Comparison of ENCODE assay signal across 8 mouse cellular contexts in genomic region chr6:55203931-55204330, GRCm38 (mm10). TPM values are rescaled to one million over a fixed set of nuclear protein-coding genes. Genes with fewer than 3 reads are reported as not detected.
DNase-seq lines count a peak whose midpoint lies in the region; ATAC-seq and TF ChIP-seq lines count a peak whose summit lies in the region.

No protein-coding gene starts in this region.

- no peaks in the 10 kb centered on the region for H3K9me3 ChIP-seq in kidney, embryonic 16.5 days (ENCODE audit: low read length)
- H3K9me3 ChIP-seq in intestine, embryonic 16.5 days (ENCODE audit: control insufficient read depth, low read length), result no peaks in the 10 kb centered on the region
- no peaks in the 10 kb centered on the region for H3K9me3 ChIP-seq in neural tube, embryonic 12.5 days

- WGBS in kidney, embryonic 16.5 days, result 71% methylated on average over 3 of the region's 3 CpGs
- 52% methylated on average over 3 of the region's 3 CpGs for WGBS in intestine, embryonic 16.5 days
- 80% methylated on average over 3 of the region's 3 CpGs for WGBS in neural tube, embryonic 12.5 days

- H3K4me1 ChIP-seq in kidney, embryonic 16.5 days (ENCODE audit: insufficient read depth, low read length), result peaks cover 12% of the 10 kb centered on the region; the same call in 1 of the 2 replicates
- H3K4me1 ChIP-seq in embryonic fibroblast, embryonic 13.5 days (ENCODE audit: control insufficient read depth, insufficient read depth, low read length), result peaks cover 16% of the 10 kb centered on the region
- H3K4me1 ChIP-seq in intestine, embryonic 16.5 days (ENCODE audit: control insufficient read depth, insufficient read depth, low read length), result no peaks in the 10 kb centered on the region
- peaks cover 12% of the 10 kb centered on the region for H3K4me1 ChIP-seq in neural tube, embryonic 12.5 days

- no peaks in the 10 kb centered on the region for H3K36me3 ChIP-seq in kidney, embryonic 16.5 days (ENCODE audit: insufficient read depth, low read length)
- no peaks in the 10 kb centered on the region for H3K36me3 ChIP-seq in intestine, embryonic 16.5 days (ENCODE audit: control insufficient read depth, insufficient read depth, low read length)
- no peaks in the 10 kb centered on the region for H3K36me3 ChIP-seq in neural tube, embryonic 12.5 days

- H3K27ac ChIP-seq in kidney, embryonic 16.5 days (ENCODE audit: low read length), result peak overlapping the region; percentile 90
- peak overlapping the region; percentile 10 for H3K27ac ChIP-seq in embryonic fibroblast, embryonic 13.5 days (ENCODE audit: insufficient read depth, low read length)
- no peak overlapping the region; the same call in 1 of the 2 replicates for H3K27ac ChIP-seq in intestine, embryonic 16.5 days (ENCODE audit: low read length)
- peak overlapping the region; percentile 22; the same call in 1 of the 2 replicates for H3K27ac ChIP-seq in neural tube, embryonic 12.5 days

- DNase-seq in kidney, adult 9 months, result no peak
- no peak for DNase-seq in adrenal gland, postnatal 4 days (ENCODE audit: low spot score in 2 of 2)
- DNase-seq in c-Kit-positive CD71-positive TER-119-positive erythroid progenitor cells, embryonic 14.5 days (ENCODE audit: low spot score), result no peak
- DNase-seq in spleen, adult 12 weeks (ENCODE audit: low spot score), result no peak

- ATAC-seq in kidney, embryonic 16.5 days (ENCODE audit: low FRiP score, low TSS enrichment), result peak; percentile 49; the same call in 1 of the 2 replicates
- peak; percentile 48 for ATAC-seq in intestine, embryonic 16.5 days
- ATAC-seq in neural tube, embryonic 12.5 days (ENCODE audit: low FRiP score, low read depth), result peak; percentile 57

- no peaks in the 10 kb centered on the region for H3K27me3 ChIP-seq in kidney, embryonic 16.5 days (ENCODE audit: insufficient read depth, low read length)
- no peaks in the 10 kb centered on the region for H3K27me3 ChIP-seq in intestine, embryonic 16.5 days (replicated peaks; ENCODE audit: control insufficient read depth, insufficient read depth, low read length)
- no peaks in the 10 kb centered on the region for H3K27me3 ChIP-seq in neural tube, embryonic 12.5 days (replicated peaks)

- peak overlapping the region; percentile 72 for H3K9ac ChIP-seq in kidney, embryonic 16.5 days (replicated peaks; ENCODE audit: low read length)
- H3K9ac ChIP-seq in intestine, embryonic 16.5 days (ENCODE audit: low read depth, low read length), result peak overlapping the region; percentile 64
- H3K9ac ChIP-seq in neural tube, embryonic 12.5 days, result 0 out of 2 replicates have a peak overlapping the region, but pooled peaks have one; percentile 38

- no peak for TF ChIP-seq CTCF in embryonic fibroblast, embryonic 13.5 days (IDR thresholded peaks at IDR 0.05; ENCODE audit: borderline replicate concordance, insufficient read depth, low read length)

- peak overlapping the region; percentile 64 for H3K4me2 ChIP-seq in kidney, embryonic 16.5 days (replicated peaks; ENCODE audit: low read depth, low read length)
- peak overlapping the region; percentile 66 for H3K4me2 ChIP-seq in intestine, embryonic 16.5 days (ENCODE audit: low read depth, low read length)
- H3K4me2 ChIP-seq in neural tube, embryonic 12.5 days (replicated peaks), result peak overlapping the region; percentile 64

- TF ChIP-seq POLR2A in embryonic fibroblast, embryonic 13.5 days (IDR thresholded peaks at IDR 0.05; ENCODE audit: low read depth, low read length), result no peak

- peak overlapping the region; percentile 64 for H3K4me3 ChIP-seq in kidney, embryonic 16.5 days (ENCODE audit: low read length)
- H3K4me3 ChIP-seq in embryonic fibroblast, embryonic 13.5 days (ENCODE audit: insufficient read depth, low read length), result peak overlapping the region; percentile 4; the same call in 1 of the 2 replicates
- peak overlapping the region; percentile 57 for H3K4me3 ChIP-seq in intestine, embryonic 16.5 days (ENCODE audit: low read length)
- H3K4me3 ChIP-seq in neural tube, embryonic 12.5 days, result peak overlapping the region; percentile 42

RNA-seq across cellular contexts. Expression of gene Mindy4, which starts 0.7 kb away (rescaled TPM):
- 17.0 and 19.3 TPM in 2 replicates for polyA plus RNA-seq in kidney, embryonic 16.5 days (2015; fragmentation: Nextera tagmentation; extraction: Ambion mirVana)
- polyA plus RNA-seq in embryonic fibroblast, embryonic 13.5 days (2011; ENCODE audit: insufficient read length, low read depth, missing spikeins), result 5.3 and 8.6 TPM in 2 replicates
- 5.8 and 6.4 TPM in 2 replicates for polyA plus RNA-seq in intestine, embryonic 16.5 days (2015; fragmentation: Nextera tagmentation; extraction: Ambion mirVana)
- 8.8 and 11.7 TPM in 2 replicates for polyA plus RNA-seq in neural tube, embryonic 12.5 days (2016; fragmentation: Nextera tagmentation; extraction: Ambion mirVana)
- total RNA-seq in adrenal gland, postnatal 4 days (2021), result 1 to 10 TPM; 9.7 to 9.9 TPM

RNA-seq across cellular contexts. Expression of gene Inmt, which starts 29.1 kb away (rescaled TPM):
- 11.2 and 13.8 TPM in 2 replicates for polyA plus RNA-seq in kidney, embryonic 16.5 days (2015; fragmentation: Nextera tagmentation; extraction: Ambion mirVana)
- not detected in 2 replicates for polyA plus RNA-seq in embryonic fibroblast, embryonic 13.5 days (2011; ENCODE audit: insufficient read length, low read depth, missing spikeins)
- polyA plus RNA-seq in intestine, embryonic 16.5 days (2015; fragmentation: Nextera tagmentation; extraction: Ambion mirVana), result 0.33 TPM in 1 of 2 replicates, not detected in the other
- not detected in 2 replicates for polyA plus RNA-seq in neural tube, embryonic 12.5 days (2016; fragmentation: Nextera tagmentation; extraction: Ambion mirVana)
- 1 to 10 TPM in 1 of 2 experiments, under 1 TPM in 1; 0.28 to 2.5 TPM for total RNA-seq in adrenal gland, postnatal 4 days (2021)

Comparison
In these comparisons a context has a peak if more than half of its experiments do, and no peak if none do; other contexts are left out.
1. H3K4me3 ChIP-seq: peak in every context shown above with its lines; median percentile 64 in kidney, embryonic 16.5 days; 57 in intestine, embryonic 16.5 days; 42 in neural tube, embryonic 12.5 days; 4 in embryonic fibroblast, embryonic 13.5 days.